Mouse (Mus musculus) spleen, postnatal 4 days (tissue): ENCODE measurements around the gene Sephs2.
"Not testable (repeated sequence)": the region's sequence is repeated elsewhere in the genome, so short reads cannot be mapped to it uniquely, and the experiment has no call there.

Experiments used
- DNase-seq, 2 experiments: peaks; one replicate each; pipeline ENCODE4 v3.0.0; 2022; ENCODE audit warnings: low spot score in 2 of 2

Sephs2 gene

GRCm38 (mm10) chr7:127271093-127271492 lies 2.8 kb downstream of the Sephs2 start:
- no peak for DNase-seq

GRCm38 (mm10) chr7:127270666-127271065 lies 3.2 kb downstream of the Sephs2 start:
- no peak for DNase-seq

GRCm38 (mm10) chr7:127270256-127270655 lies 3.6 kb downstream of the Sephs2 start:
- no peak for DNase-seq

GRCm38 (mm10) chr7:127263526-127263925 lies 10.3 kb downstream of the Sephs2 start:
- DNase-seq: no peak

GRCm38 (mm10) chr7:127262218-127262961 lies 11.5 kb downstream of the Sephs2 start:
- no peak for DNase-seq

GRCm38 (mm10) chr7:127260309-127261111 lies 13.3 kb downstream of the Sephs2 start, which contains the start of gene Dctpp1:
Gene Dctpp1 (minus strand): TSS chr7:127260709.
- DNase-seq: peak; percentile 95

GRCm38 (mm10) chr7:127259186-127259905 lies 14.5 kb downstream of the Sephs2 start:
- no peak for DNase-seq

GRCm38 (mm10) chr7:127256518-127256917 lies 17.3 kb downstream of the Sephs2 start:
- DNase-seq: no peak

- DNase-seq: no peak
Measured at GRCm38 (mm10) chr7:127255965-127256364, 17.9 kb downstream of the Sephs2 start.

GRCm38 (mm10) chr7:127255008-127255407 lies 18.8 kb downstream of the Sephs2 start:
- no peak for DNase-seq

- peak; percentile 93 to 97 for DNase-seq
Measured at GRCm38 (mm10) chr7:127253821-127254769, 19.8 kb downstream of the Sephs2 start.

- no peak for DNase-seq
Measured at GRCm38 (mm10) chr7:127253341-127253740, 20.5 kb downstream of the Sephs2 start.

GRCm38 (mm10) chr7:127252414-127252813 lies 21.4 kb downstream of the Sephs2 start:
- no peak for DNase-seq

GRCm38 (mm10) chr7:127250511-127250910 lies 23.3 kb downstream of the Sephs2 start:
- not testable (repeated sequence) for DNase-seq

GRCm38 (mm10) chr7:127244658-127245510 lies 29.0 kb downstream of the Sephs2 start:
- DNase-seq: no peak

GRCm38 (mm10) chr7:127243870-127244657 lies 29.8 kb downstream of the Sephs2 start, which contains the start of gene Zfp771:
Gene Zfp771 (plus strand): TSS chr7:127244274.
- DNase-seq: peak; percentile 94 to 96

GRCm38 (mm10) chr7:127243361-127243867 lies 30.4 kb downstream of the Sephs2 start:
- DNase-seq: no peak

GRCm38 (mm10) chr7:127234777-127235176 lies 39.1 kb downstream of the Sephs2 start:
- no peak for DNase-seq

- DNase-seq: no peak
Measured at GRCm38 (mm10) chr7:127233765-127234164, 40.1 kb downstream of the Sephs2 start.
